Mouse (Mus musculus) cerebellum, adult (tissue): ENCODE results near the gene Ndufs6.

Experiments used
- ATAC-seq: cut with Nextera tagmentation; 2 replicates; pipeline ENCODE4 v1.9.2; 2017; ENCODE audit warnings: mild to moderate bottlenecking, moderate library complexity, mixed read lengths; ENCODE audit not compliant: insufficient number of reproducible peaks, low FRiP score, low TSS enrichment

The Ndufs6 gene

GRCm38 (mm10) chr13:73327827-73328698, at the start of gene Ndufs6, which contains the start of gene Mrpl36:
Gene Ndufs6 (minus strand): TSS chr13:73328542.
Gene Mrpl36 (plus strand): TSS chr13:73328513.
- ATAC-seq, result peak; percentile 73

- no peak for ATAC-seq
Measured at GRCm38 (mm10) chr13:73377637-73378036, 49.3 kb upstream of the Ndufs6 start.

GRCm38 (mm10) chr13:73374612-73375011, 46.3 kb upstream of the Ndufs6 start:
- no peak for ATAC-seq

- ATAC-seq, result no peak; the same call in 1 of the 2 replicates
Measured at GRCm38 (mm10) chr13:73373367-73373766, 45.0 kb upstream of the Ndufs6 start.

- ATAC-seq, result no peak
Measured at GRCm38 (mm10) chr13:73357106-73357505, 28.8 kb upstream of the Ndufs6 start.

- no peak for ATAC-seq
Measured at GRCm38 (mm10) chr13:73352491-73352890, 24.1 kb upstream of the Ndufs6 start.

GRCm38 (mm10) chr13:73351910-73352309, 23.6 kb upstream of the Ndufs6 start:
- ATAC-seq, result no peak; the same call in 1 of the 2 replicates

GRCm38 (mm10) chr13:73350741-73351140, 22.4 kb upstream of the Ndufs6 start:
- no peak for ATAC-seq

- no peak for ATAC-seq
Measured at GRCm38 (mm10) chr13:73347922-73348650, 19.7 kb upstream of the Ndufs6 start.

GRCm38 (mm10) chr13:73347171-73347570, 18.8 kb upstream of the Ndufs6 start:
- ATAC-seq, result no peak

GRCm38 (mm10) chr13:73346743-73347142, 18.4 kb upstream of the Ndufs6 start:
- ATAC-seq, result no peak

GRCm38 (mm10) chr13:73346131-73346530, 17.8 kb upstream of the Ndufs6 start:
- no peak for ATAC-seq

GRCm38 (mm10) chr13:73345102-73345890, 17.0 kb upstream of the Ndufs6 start:
- no peak for ATAC-seq

GRCm38 (mm10) chr13:73336753-73337152, 8.4 kb upstream of the Ndufs6 start:
- ATAC-seq, result no peak

- no peak for ATAC-seq
Measured at GRCm38 (mm10) chr13:73331736-73332135, 3.4 kb upstream of the Ndufs6 start.

- ATAC-seq, result peak; percentile 78
Measured at GRCm38 (mm10) chr13:73330844-73331501, 2.6 kb upstream of the Ndufs6 start.

- no peak for ATAC-seq
Measured at GRCm38 (mm10) chr13:73323406-73323805, 4.9 kb downstream of the Ndufs6 start.

GRCm38 (mm10) chr13:73322626-73323025, 5.7 kb downstream of the Ndufs6 start:
- ATAC-seq, result no peak

- no peak for ATAC-seq
Measured at GRCm38 (mm10) chr13:73320048-73320447, 8.3 kb downstream of the Ndufs6 start.
